Mouse (Mus musculus) forebrain, embryonic 15.5 days (tissue): ENCODE measurements around the gene Dot1l. TPM values are rescaled to one million over a fixed set of nuclear protein-coding genes. Genes with fewer than 3 reads are reported as not detected.

ENCODE experiments used
- ATAC-seq: fragments of 200-750 bp; cut with Nextera tagmentation; replicated peaks from 2 replicates; pipeline ENCODE4 v1.8.0; 2017; ENCODE audit warnings: mild to moderate bottlenecking, moderate TSS enrichment, moderate library complexity
- H3K27ac ChIP-seq: fragments of 300-500 bp; sonication (generic); replicated peaks from 2 replicates; pipeline ENCODE4 v1.5.1; 2015; ENCODE audit warnings: mild to moderate bottlenecking, inconsistent platforms
- H3K27me3 ChIP-seq: fragments of 300-500 bp; sonication (generic); 2 replicates; pipeline ENCODE4 v1.6.1; 2015; ENCODE audit warnings: inconsistent platforms
- H3K36me3 ChIP-seq: fragments of 300-500 bp; sonication (generic); 2 replicates; pipeline ENCODE4 v1.6.1; 2015; ENCODE audit warnings: mild to moderate bottlenecking, inconsistent platforms
- H3K4me1 ChIP-seq: fragments of 300-500 bp; sonication (generic); 2 replicates; pipeline ENCODE4 v1.6.1; 2015; ENCODE audit warnings: inconsistent platforms
- H3K4me2 ChIP-seq: fragments of 300-500 bp; sonication (generic); replicated peaks from 2 replicates; pipeline ENCODE4 v1.6.1; 2015; ENCODE audit warnings: mild to moderate bottlenecking, inconsistent platforms
- H3K4me3 ChIP-seq: fragments of 300-500 bp; sonication (generic); 2 replicates; pipeline ENCODE4 v1.5.1; 2015; ENCODE audit warnings: mild to moderate bottlenecking, inconsistent platforms
- H3K9ac ChIP-seq: fragments of 300-500 bp; sonication (generic); replicated peaks from 2 replicates; pipeline ENCODE4 v1.6.1; 2015; ENCODE audit warnings: mild to moderate bottlenecking, inconsistent platforms
- H3K9me3 ChIP-seq: fragments of 300-500 bp; sonication (generic); 2 replicates; pipeline ENCODE4 v1.6.1; 2016; ENCODE audit warnings: inconsistent platforms
- WGBS: fragments of 180-500 bp; shearing (Covaris S2); methylation state at CpG from one replicate; pipeline ENCODE4 v1.1.7; 2015; ENCODE audit warnings: mixed read lengths; 5-methylcytosine and 5-hydroxymethylcytosine counted together
- polyA plus RNA-seq: library from polyadenylated mRNA; unstranded; fragments of >200 nt; fragmentation: Nextera tagmentation; extraction: Ambion mirVana; gene quantifications from 2 replicates; pipeline ENCODE4 v1.2.1, GENCODE M21; 2015

The Dot1l gene
- polyA plus RNA-seq, 1 experiment from 2014 or later = 22.0 TPM

DNA sequence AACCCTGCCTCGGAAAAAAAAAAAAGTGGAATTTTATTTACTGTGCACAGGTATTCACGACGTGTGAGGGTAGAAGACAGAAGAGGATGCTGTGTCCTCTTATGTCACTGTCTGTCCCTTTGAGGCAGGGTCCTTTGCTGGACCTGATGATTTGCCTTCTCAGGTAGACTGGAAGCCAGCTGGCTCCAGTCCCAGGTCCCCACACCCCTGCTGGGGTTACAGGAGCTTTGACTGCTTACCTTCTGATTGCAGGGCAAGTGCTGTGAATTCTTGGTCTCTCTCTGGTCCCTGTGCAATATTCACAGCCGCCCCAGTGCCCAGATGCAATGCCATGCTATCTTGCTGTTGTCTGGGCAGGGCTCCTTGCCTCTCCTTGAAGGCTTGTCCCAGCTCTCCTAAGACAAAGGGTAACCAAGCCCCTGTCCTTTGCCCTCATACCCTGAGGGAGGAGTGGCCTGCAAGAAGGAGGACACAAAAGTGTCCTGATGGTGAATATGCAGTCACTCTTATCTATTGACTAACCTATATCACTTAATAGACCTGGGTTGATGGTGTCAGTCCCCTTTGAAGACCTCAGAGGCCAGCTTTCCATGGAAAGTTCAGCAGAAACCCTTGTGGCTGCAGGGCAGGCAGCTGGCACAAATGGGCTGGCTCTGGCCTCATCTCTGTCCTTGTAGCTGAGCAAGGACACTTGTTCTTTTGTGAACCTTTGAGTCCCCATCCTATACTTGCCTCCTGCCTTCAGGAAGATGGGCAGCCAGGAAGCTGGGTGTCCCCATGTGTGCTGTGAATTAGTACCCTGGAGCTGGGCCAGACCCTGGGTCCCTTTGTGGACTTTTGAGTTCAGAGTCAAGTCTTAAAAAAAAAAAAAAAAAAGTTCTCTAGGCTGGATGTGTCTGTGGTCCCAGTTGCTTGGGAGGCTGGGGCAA is 5.9 kb downstream of the Dot1l start:
- Histone ChIP-seq H3K4me1 (peaks cover 48% of the 10 kb centered on the region), H3K9ac (no peak overlapping the region), H3K4me3 (no peak overlapping the region), H3K27ac (no peak overlapping the region), H3K36me3 (peaks cover 3% of the 10 kb centered on the region; the same call in 1 of the 2 replicates), H3K9me3 (no peaks in the 10 kb centered on the region), H3K4me2 (no peak overlapping the region), H3K27me3 (no peaks in the 10 kb centered on the region)
- no peak for ATAC-seq
- WGBS = 92% methylated on average over 4 of the region's 4 CpGs

GRCm38 (mm10) chr10:80761821-80762220 is 6.8 kb downstream of the Dot1l start:
- H3K4me1 ChIP-seq = peaks cover 39% of the 10 kb centered on the region
- no peak overlapping the region for H3K4me2 ChIP-seq
- H3K27ac ChIP-seq = no peak overlapping the region
- no peak overlapping the region for H3K4me3 ChIP-seq
- no peak for ATAC-seq
- peaks cover 13% of the 10 kb centered on the region for H3K36me3 ChIP-seq
- 84% methylated on average over 3 of the region's 3 CpGs for WGBS
- H3K9me3 ChIP-seq = no peaks in the 10 kb centered on the region
- H3K27me3 ChIP-seq = no peaks in the 10 kb centered on the region
- no peak overlapping the region for H3K9ac ChIP-seq

DNA sequence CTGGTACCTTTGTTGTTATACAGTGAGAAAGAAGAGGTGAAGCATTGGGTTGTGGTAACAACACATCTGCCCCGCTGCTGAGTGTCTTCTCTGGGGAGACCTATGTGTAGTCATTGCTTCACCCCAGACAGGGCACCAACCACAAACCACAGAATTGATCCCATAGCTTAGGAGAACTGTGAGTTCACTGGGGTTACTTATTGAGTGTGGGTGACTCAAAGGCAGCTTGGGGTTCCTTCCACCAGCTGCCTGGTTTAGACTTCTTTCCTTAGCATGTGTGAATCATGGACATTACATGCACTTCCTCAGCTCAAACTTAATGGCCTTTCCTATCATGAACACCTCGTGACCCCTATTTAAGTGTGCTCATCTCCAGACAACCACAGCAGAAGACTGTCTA is 8.5 kb downstream of the Dot1l start:
- H3K27me3 ChIP-seq = no peaks in the 10 kb centered on the region
- ATAC-seq = no peak

DNA sequence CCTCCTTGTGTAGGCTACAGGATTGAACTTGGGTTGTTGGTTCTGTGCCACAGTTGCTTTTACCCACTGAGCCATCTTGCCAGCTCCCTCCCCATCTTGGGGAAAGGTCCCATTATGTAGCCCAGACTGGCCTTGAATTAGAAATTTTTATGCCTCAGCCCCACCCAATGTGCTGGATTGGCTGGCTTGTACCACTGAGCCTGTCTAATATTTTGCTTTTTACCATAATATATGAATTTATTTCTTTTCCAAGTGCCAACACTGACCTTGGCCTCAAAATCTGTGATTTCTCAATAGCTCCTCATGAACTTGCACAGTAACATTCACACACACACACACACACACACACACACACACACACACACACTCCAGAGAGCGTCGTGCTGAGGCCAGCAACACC is 10.7 kb downstream of the Dot1l start:
- H3K27me3 ChIP-seq = no peaks in the 10 kb centered on the region
- no peak for ATAC-seq
- no peak overlapping the region for H3K27ac ChIP-seq
- no peak overlapping the region for H3K4me3 ChIP-seq
- no peaks in the 10 kb centered on the region for H3K9me3 ChIP-seq
- no peak overlapping the region for H3K4me2 ChIP-seq
- H3K36me3 ChIP-seq = peaks cover 47% of the 10 kb centered on the region
- H3K9ac ChIP-seq = no peak overlapping the region
- H3K4me1 ChIP-seq = peaks cover 6% of the 10 kb centered on the region
- 88% methylated on average over 2 of the region's 2 CpGs for WGBS

More for the DNA sequence above, 8.5 kb downstream of the Dot1l start:
- no peaks in the 10 kb centered on the region for H3K9me3 ChIP-seq
- H3K9ac ChIP-seq = no peak overlapping the region
- no peak overlapping the region for H3K4me3 ChIP-seq
- peaks cover 23% of the 10 kb centered on the region for H3K4me1 ChIP-seq
- peaks cover 27% of the 10 kb centered on the region for H3K36me3 ChIP-seq
- WGBS = 92% methylated on average over 2 of the region's 2 CpGs
- no peak overlapping the region for H3K27ac ChIP-seq
- no peak overlapping the region for H3K4me2 ChIP-seq

DNA sequence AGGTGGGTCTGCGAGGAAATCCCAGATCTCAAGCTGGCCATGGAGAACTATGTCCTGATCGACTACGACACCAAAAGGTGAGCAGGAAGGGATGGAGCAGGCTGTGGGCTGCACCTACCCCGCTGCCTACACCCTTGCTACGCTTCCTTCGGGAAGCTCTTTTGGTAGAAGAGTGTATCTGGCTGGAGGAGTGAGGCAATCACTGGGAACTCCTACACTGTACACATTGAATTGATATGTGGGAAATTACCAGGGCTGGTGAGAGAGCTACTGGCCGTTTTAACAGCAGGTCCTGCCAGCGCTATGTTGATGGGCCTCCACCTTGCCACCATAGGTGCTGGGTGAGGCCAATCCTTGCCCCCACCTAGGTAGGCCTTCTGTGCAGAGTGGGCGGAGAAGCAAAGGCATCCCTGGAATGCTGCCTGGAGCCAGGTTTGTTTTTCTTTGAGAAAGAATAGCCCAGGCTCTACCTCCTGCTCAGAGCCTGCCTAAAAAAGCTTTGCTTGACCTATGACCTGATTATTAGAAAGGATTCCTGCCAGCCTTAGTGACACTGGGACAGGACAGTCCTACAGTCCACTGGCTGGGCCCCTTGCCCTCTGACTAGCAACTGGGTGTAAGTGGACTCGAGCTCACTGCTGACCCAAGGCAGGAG is 11.3 kb downstream of the Dot1l start:
- 89% methylated on average over 10 of the region's 10 CpGs for WGBS

GRCm38 (mm10) chr10:80768365-80768764 is 13.4 kb downstream of the Dot1l start:
- no peak overlapping the region for H3K4me3 ChIP-seq
- no peaks in the 10 kb centered on the region for H3K4me1 ChIP-seq
- H3K9me3 ChIP-seq = no peaks in the 10 kb centered on the region
- H3K27me3 ChIP-seq = no peaks in the 10 kb centered on the region
- no peak for ATAC-seq
- no peak overlapping the region for H3K9ac ChIP-seq
- H3K27ac ChIP-seq = no peak overlapping the region
- no peak overlapping the region for H3K4me2 ChIP-seq
- peaks cover 73% of the 10 kb centered on the region for H3K36me3 ChIP-seq
- 94% methylated on average over 6 of the region's 6 CpGs for WGBS

More for the DNA sequence above, 11.3 kb downstream of the Dot1l start:
- 0 out of 2 replicates have a peak, but pooled peaks cover 2% of the 10 kb centered on the region for H3K4me1 ChIP-seq
- ATAC-seq = no peak
- no peaks in the 10 kb centered on the region for H3K9me3 ChIP-seq
- H3K27ac ChIP-seq = no peak overlapping the region
- no peaks in the 10 kb centered on the region for H3K27me3 ChIP-seq
- H3K9ac ChIP-seq = no peak overlapping the region
- H3K36me3 ChIP-seq = peaks cover 52% of the 10 kb centered on the region
- H3K4me3 ChIP-seq = no peak overlapping the region
- H3K4me2 ChIP-seq = no peak overlapping the region

- no peaks in the 10 kb centered on the region for H3K27me3 ChIP-seq
- no peak overlapping the region for H3K4me3 ChIP-seq
- no peak for ATAC-seq
- no peaks in the 10 kb centered on the region for H3K9me3 ChIP-seq
- no peak overlapping the region for H3K4me2 ChIP-seq
- 85% methylated on average over 5 of the region's 5 CpGs for WGBS
- peaks cover 10% of the 10 kb centered on the region for H3K4me1 ChIP-seq
- no peak overlapping the region for H3K9ac ChIP-seq
- H3K27ac ChIP-seq = peak overlapping the region; percentile 63; the same call in 1 of the 2 replicates
- peaks cover 88% of the 10 kb centered on the region for H3K36me3 ChIP-seq
These were observed 18.8 kb downstream of the Dot1l start for GRCm38 (mm10) chr10:80773816-80774215.

DNA sequence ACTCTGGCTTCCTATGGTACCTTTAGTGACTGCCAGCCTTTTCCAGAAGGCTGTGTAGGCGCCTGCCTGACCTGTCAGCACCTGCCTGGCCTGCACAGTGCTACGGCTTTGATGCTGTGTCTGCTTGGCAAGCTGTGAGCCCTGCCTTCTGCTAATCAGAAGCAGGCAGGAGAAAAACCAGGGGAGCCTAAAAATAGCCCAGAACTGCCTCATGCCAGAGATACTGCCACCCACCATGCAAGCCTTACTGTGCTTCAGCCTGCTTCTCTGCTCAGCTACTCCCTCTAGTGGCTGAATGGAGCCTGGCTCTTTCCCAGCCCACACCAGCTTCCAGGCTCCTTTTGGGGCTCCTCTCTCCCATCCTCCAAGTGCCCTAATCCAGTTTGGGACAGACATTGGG is 19.5 kb downstream of the Dot1l start:
- Histone ChIP-seq H3K4me1 (peaks cover 10% of the 10 kb centered on the region), H3K9ac (0 out of 2 replicates have a peak overlapping the region, but pooled peaks have one; percentile 25), H3K4me2 (no peak overlapping the region), H3K27me3 (no peaks in the 10 kb centered on the region), H3K9me3 (no peaks in the 10 kb centered on the region), H3K4me3 (no peak overlapping the region), H3K36me3 (peaks cover 90% of the 10 kb centered on the region), H3K27ac (peak overlapping the region; percentile 63)
- WGBS = 67% methylated on average over 2 of the region's 2 CpGs
- ATAC-seq = peak; percentile 71

- ATAC-seq = no peak; the same call in none of the 2 replicates
- H3K4me2 ChIP-seq = no peak overlapping the region
These were observed 20.0 kb downstream of the Dot1l start for GRCm38 (mm10) chr10:80774981-80775380.

DNA sequence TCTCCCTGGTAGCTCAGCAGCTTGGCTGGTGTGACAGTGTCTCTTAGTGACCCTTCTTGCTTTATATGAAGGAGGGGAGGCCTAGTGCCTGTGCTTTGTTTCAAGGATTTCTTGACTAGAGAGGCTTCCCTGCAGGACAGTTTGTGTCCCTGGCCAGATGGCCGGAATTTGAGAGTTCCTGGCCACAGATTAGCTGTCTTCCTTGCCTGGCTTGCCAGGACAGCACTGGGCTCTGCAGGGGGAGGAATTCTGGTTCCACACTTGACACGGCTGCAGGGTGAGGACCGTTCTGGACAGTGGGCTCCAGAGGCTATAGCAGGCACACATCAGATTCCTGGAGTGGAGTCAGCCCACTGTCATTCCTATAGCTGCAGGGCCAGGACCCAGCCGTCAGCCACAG is 20.7 kb downstream of the Dot1l start:
- H3K9ac ChIP-seq = no peak overlapping the region
- no peak overlapping the region for H3K4me3 ChIP-seq
- H3K27me3 ChIP-seq = no peaks in the 10 kb centered on the region
- no peak for ATAC-seq
- H3K4me1 ChIP-seq = peaks cover 10% of the 10 kb centered on the region
- H3K27ac ChIP-seq = no peak overlapping the region
- H3K9me3 ChIP-seq = no peaks in the 10 kb centered on the region
- 86% methylated on average over 4 of the region's 4 CpGs for WGBS
- peaks cover 89% of the 10 kb centered on the region for H3K36me3 ChIP-seq
- H3K4me2 ChIP-seq = no peak overlapping the region

More at GRCm38 (mm10) chr10:80774981-80775380, 20.0 kb downstream of the Dot1l start:
- Histone ChIP-seq H3K9ac (no peak overlapping the region), H3K4me1 (peaks cover 10% of the 10 kb centered on the region), H3K4me3 (no peak overlapping the region), H3K36me3 (peaks cover 90% of the 10 kb centered on the region), H3K9me3 (no peaks in the 10 kb centered on the region), H3K27ac (peak overlapping the region; percentile 63; the same call in 1 of the 2 replicates), H3K27me3 (no peaks in the 10 kb centered on the region)
- WGBS = 92% methylated on average over 4 of the region's 4 CpGs

GRCm38 (mm10) chr10:80776358-80776869 is 21.4 kb downstream of the Dot1l start:
- H3K9me3 ChIP-seq = no peaks in the 10 kb centered on the region
- no peaks in the 10 kb centered on the region for H3K27me3 ChIP-seq
- H3K36me3 ChIP-seq = peaks cover 88% of the 10 kb centered on the region
- H3K27ac ChIP-seq = no peak overlapping the region
- no peak overlapping the region for H3K4me2 ChIP-seq
- WGBS = 85% methylated on average over 6 of the region's 6 CpGs
- no peak overlapping the region for H3K4me3 ChIP-seq
- peaks cover 10% of the 10 kb centered on the region for H3K4me1 ChIP-seq
- ATAC-seq = no peak
- H3K9ac ChIP-seq = no peak overlapping the region

DNA sequence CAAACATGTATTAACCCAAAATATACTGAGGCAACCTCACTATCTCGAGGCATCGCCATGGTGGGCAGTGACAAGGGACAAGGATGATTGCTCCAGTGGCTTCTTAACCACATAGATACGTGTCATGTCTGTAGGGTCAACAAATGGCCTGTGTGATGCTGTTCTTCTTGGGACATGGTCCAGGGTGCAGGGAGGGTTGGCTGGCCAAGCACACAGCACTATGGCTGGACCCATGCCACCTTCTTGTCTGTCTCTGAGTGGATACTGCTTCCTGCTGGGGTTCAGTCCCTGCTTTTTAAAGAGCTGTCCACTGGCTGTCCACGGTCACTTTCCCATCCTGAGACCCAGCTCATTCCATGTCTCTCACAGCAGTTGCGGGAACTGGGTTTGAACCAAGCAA is 22.1 kb downstream of the Dot1l start:
- Histone ChIP-seq H3K4me2 (no peak overlapping the region), H3K4me3 (no peak overlapping the region), H3K9me3 (no peaks in the 10 kb centered on the region), H3K27me3 (no peaks in the 10 kb centered on the region), H3K27ac (no peak overlapping the region), H3K36me3 (peaks cover 88% of the 10 kb centered on the region), H3K4me1 (peaks cover 10% of the 10 kb centered on the region), H3K9ac (no peak overlapping the region)
- whole genome bisulfite sequencing = 93% methylated on average over 5 of the region's 5 CpGs
- ATAC-seq = no peak
